Mouse (Mus musculus): ENCODE measurements around the gene Asb4. TPM values are rescaled to one million over a fixed set of nuclear protein-coding genes. Genes with fewer than 3 reads are reported as not detected.
"Not testable (repeated sequence)": the region's sequence is repeated elsewhere in the genome, so short reads cannot be mapped to it uniquely, and the experiment has no call there.

Asb4 gene
- 58.4 and 70.1 TPM in 2 replicates for polyA plus RNA-seq (2014; fragmentation: Nextera tagmentation; extraction: Ambion mirVana)

DNA sequence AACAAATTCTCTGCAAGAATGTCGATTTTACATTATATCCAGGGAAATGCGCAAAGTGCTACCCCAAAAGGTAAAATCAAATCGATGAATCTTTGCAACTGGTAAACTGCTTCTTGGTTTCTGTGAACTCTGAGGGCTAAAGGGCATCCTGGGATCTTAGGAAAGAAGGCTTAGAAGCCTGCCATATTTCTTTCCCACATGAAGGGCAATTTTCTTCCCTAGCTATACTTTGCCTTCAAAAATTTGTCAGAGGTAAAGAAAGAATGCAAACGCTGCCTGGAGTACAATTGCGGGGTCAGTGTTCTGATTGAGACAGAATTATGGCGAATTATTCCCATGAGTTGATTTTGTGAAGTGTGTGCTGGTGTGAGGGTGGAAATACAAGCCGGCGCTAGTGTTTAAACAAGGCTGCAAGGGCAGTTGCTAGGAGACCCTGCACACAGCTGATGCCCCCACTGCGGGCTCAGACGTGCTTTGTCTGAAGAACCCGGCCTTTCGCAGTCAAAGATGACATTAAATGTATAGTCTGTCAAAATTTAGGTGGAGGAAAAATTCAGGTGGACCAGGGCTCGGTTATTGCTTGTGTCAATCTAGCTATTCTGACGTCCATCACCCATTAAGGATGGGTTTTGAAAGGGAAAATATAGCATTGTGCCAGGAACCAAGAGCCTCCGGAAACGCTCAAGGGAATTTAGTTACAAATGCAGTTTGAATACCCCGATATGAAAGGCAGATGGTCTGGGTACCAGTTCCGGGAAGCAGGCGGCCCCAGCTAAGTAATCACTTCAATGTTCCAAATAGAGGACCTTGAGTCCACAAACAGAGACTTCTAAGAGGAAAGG lies at the start of gene Asb4:
Gene Asb4 (plus strand): TSS at position 51 of the 842 bp plus-strand sequence.
- Histone ChIP-seq H3K9ac (ENCODE audit: low read depth, low read length) (peak within 1 kb of the TSS; percentile 44), H3K4me1 (ENCODE audit: control insufficient read depth, insufficient read depth, low read length) (0 out of 2 replicates have a peak, but pooled peaks cover 8% of the 10 kb centered on the region), H3K27ac (ENCODE audit: low read depth, low read length) (no peak within 1 kb of the TSS), H3K4me3 (ENCODE audit: low read depth, low read length) (peak within 1 kb of the TSS; percentile 38), H3K36me3 (ENCODE audit: control insufficient read depth, insufficient read depth, low read length) (no peaks in the 10 kb centered on the region), H3K27me3 (ENCODE audit: control insufficient read depth, insufficient read depth, low read length) (no peaks in the 10 kb centered on the region), H3K9me3 (replicated peaks; ENCODE audit: control insufficient read depth, low read length) (no peaks in the 10 kb centered on the region), H3K4me2 (peak within 1 kb of the TSS; percentile 83)
- WGBS (ENCODE audit: insufficient replicate concordance) = 11% methylated on average over 19 of the region's 19 CpGs
- ATAC-seq (replicated peaks; ENCODE audit: insufficient number of reproducible peaks, low FRiP score, low TSS enrichment) = no peak

DNA sequence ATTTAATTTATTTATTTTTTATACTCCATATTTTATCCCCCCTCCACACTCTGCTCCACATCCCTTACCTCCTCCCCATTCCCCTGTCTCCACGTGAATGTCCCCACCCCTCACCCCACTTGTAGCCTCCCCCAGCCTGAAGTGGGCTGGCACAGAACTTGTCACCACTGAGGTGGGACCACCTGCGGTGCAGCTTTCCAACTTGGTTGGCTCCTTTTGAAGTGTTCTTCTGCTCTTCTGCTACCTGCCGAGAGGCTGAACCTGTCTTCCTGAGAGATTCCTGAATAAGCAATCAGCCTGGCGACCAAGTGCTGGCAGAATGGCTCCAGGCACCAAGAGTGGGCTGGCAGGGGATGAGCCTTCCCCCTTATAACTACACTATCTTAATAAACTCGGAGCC lies 49.2 kb upstream of the Asb4 start:
- Histone ChIP-seq H3K4me3 (ENCODE audit: low read depth, low read length) (no peak overlapping the region), H3K9ac (ENCODE audit: low read depth, low read length) (no peak overlapping the region), H3K4me1 (ENCODE audit: control insufficient read depth, insufficient read depth, low read length) (no peaks in the 10 kb centered on the region), H3K36me3 (ENCODE audit: control insufficient read depth, insufficient read depth, low read length) (no peaks in the 10 kb centered on the region), H3K4me2 (peak overlapping the region; percentile 45), H3K27me3 (ENCODE audit: control insufficient read depth, insufficient read depth, low read length) (no peaks in the 10 kb centered on the region), H3K27ac (ENCODE audit: low read depth, low read length) (no peak overlapping the region), H3K9me3 (replicated peaks; ENCODE audit: control insufficient read depth, low read length) (no peaks in the 10 kb centered on the region)
- no peak for ATAC-seq (replicated peaks; ENCODE audit: insufficient number of reproducible peaks, low FRiP score, low TSS enrichment)
- WGBS (ENCODE audit: insufficient replicate concordance) = 55% methylated on average over 5 of the region's 5 CpGs

DNA sequence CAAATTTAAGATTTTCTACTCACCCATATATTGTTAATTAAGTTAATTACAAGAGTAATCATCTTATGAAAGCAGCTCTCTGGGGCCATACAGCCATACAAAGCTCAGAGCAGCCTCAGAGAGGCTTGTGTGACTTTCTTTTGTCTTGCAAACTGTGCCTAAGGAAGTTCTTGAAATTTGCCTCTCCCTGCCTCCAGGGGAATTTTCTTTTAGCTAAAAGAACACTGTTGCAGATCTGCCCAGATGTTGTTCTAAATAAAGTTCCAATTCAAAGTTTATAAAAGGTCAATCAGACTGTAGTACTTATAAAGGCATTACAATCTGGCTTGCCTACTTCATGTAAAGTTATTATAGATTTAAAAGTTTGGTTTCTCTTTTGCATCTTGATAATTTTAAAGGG lies 47.2 kb upstream of the Asb4 start:
- H3K9ac ChIP-seq (ENCODE audit: low read depth, low read length); H3K27me3 ChIP-seq (ENCODE audit: control insufficient read depth, insufficient read depth, low read length); H3K9me3 ChIP-seq (replicated peaks; ENCODE audit: control insufficient read depth, low read length); ATAC-seq (replicated peaks; ENCODE audit: insufficient number of reproducible peaks, low FRiP score, low TSS enrichment); H3K27ac ChIP-seq (ENCODE audit: low read depth, low read length); H3K4me2 ChIP-seq; H3K4me3 ChIP-seq (ENCODE audit: low read depth, low read length); H3K4me1 ChIP-seq (ENCODE audit: control insufficient read depth, insufficient read depth, low read length); H3K36me3 ChIP-seq (ENCODE audit: control insufficient read depth, insufficient read depth, low read length): not testable (repeated sequence)

DNA sequence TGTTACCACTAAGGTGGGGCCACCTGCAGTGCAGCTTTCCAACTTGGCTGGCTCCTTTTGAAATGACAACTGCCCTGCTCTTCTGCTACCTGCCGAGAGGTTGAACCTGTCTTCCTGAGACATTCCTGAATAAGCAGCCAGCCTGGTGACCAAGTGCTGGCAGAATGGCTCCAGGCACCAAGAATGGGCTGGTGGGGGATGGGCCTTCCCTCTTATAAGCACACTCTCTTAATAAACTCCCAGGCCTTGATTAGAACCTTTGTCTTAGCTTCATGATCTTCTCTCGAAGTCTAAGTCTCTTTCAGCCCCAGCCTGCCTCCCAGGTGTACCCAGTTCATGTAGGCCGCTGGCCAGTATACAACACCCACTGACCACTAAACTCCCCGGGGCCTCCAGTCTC lies 44.4 kb upstream of the Asb4 start:
- H3K9ac ChIP-seq (ENCODE audit: low read depth, low read length); H3K27ac ChIP-seq (ENCODE audit: low read depth, low read length); H3K9me3 ChIP-seq (replicated peaks; ENCODE audit: control insufficient read depth, low read length); H3K27me3 ChIP-seq (ENCODE audit: control insufficient read depth, insufficient read depth, low read length); ATAC-seq (replicated peaks; ENCODE audit: insufficient number of reproducible peaks, low FRiP score, low TSS enrichment); H3K4me3 ChIP-seq (ENCODE audit: low read depth, low read length); H3K4me2 ChIP-seq; H3K36me3 ChIP-seq (ENCODE audit: control insufficient read depth, insufficient read depth, low read length); H3K4me1 ChIP-seq (ENCODE audit: control insufficient read depth, insufficient read depth, low read length): not testable (repeated sequence)
- 86% methylated on average over 4 of the region's 4 CpGs for WGBS (ENCODE audit: insufficient replicate concordance)

DNA sequence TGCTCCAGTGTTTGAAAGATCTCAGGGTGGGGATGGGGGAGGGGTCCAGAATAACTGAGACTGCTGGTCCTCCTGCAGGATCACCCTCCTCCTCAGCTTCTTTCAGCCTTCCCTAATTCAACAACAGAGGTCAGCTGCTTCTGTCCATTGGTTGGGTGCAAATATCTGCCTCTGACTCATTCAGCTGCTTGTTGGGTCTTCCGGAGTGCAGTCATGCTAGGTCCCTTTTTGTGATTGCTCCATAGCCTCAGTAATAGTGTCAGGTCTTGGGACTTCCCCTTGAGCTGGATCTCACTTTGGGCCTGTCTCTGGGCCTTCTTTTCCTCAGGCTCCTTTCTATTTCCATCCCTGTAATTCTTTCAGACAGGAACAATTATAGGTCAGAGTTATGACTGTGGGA lies 43.9 kb upstream of the Asb4 start:
- H3K9me3 ChIP-seq (replicated peaks; ENCODE audit: control insufficient read depth, low read length); H3K4me3 ChIP-seq (ENCODE audit: low read depth, low read length); H3K4me1 ChIP-seq (ENCODE audit: control insufficient read depth, insufficient read depth, low read length); H3K27me3 ChIP-seq (ENCODE audit: control insufficient read depth, insufficient read depth, low read length); H3K27ac ChIP-seq (ENCODE audit: low read depth, low read length); H3K4me2 ChIP-seq; H3K36me3 ChIP-seq (ENCODE audit: control insufficient read depth, insufficient read depth, low read length); H3K9ac ChIP-seq (ENCODE audit: low read depth, low read length); ATAC-seq (replicated peaks; ENCODE audit: insufficient number of reproducible peaks, low FRiP score, low TSS enrichment): not testable (repeated sequence)
- WGBS (ENCODE audit: insufficient replicate concordance) = 87% methylated on average over 1 of the region's 1 CpGs

DNA sequence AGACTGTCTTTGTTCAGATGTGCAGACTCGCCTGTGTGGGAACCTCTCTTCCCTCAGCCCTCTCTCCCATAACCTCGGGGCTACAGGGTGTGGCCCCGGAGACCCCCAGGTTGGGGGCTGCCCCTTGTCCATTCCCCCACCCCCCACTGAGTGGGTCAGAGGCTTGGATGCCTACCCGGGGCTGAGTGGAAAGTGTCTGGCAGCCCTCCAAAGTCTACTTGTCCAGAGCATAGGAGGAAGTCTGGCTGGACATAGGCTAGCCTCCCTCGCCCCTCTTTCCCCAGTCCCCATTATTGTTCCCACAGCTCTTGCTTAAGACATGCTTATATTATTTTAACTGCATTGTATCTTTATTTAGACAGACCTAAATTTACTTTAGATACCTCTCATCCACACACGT lies 38.9 kb upstream of the Asb4 start:
- Histone ChIP-seq H3K4me1 (ENCODE audit: control insufficient read depth, insufficient read depth, low read length) (no peaks in the 10 kb centered on the region), H3K27ac (ENCODE audit: low read depth, low read length) (no peak overlapping the region), H3K36me3 (ENCODE audit: control insufficient read depth, insufficient read depth, low read length) (no peaks in the 10 kb centered on the region), H3K27me3 (ENCODE audit: control insufficient read depth, insufficient read depth, low read length) (no peaks in the 10 kb centered on the region), H3K4me3 (ENCODE audit: low read depth, low read length) (no peak overlapping the region), H3K4me2 (no peak overlapping the region), H3K9ac (ENCODE audit: low read depth, low read length) (no peak overlapping the region), H3K9me3 (replicated peaks; ENCODE audit: control insufficient read depth, low read length) (no peaks in the 10 kb centered on the region)
- 57% methylated on average over 6 of the region's 6 CpGs for WGBS (ENCODE audit: insufficient replicate concordance)
- peak; percentile 63 for ATAC-seq (replicated peaks; ENCODE audit: insufficient number of reproducible peaks, low FRiP score, low TSS enrichment)

DNA sequence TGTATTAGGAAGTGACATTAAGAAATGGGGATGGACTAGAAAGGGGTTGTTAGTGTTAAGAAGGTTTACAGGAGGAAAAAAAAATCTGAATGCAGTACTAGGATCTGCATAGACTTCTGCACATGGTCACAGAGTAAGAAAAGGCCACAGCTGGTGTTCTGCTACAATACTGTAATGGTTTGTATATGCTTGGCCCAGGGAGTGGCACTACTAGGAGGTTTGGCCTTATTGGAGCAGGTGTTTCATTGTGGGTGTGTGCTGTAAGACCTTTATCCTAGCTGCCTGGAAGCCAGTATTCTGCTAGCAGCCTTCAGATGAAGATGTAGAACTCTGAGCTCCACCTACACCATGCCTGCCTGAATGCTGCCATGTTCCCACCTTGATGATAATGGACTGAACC lies 25.3 kb upstream of the Asb4 start:
- ATAC-seq (replicated peaks; ENCODE audit: insufficient number of reproducible peaks, low FRiP score, low TSS enrichment) = no peak

DNA sequence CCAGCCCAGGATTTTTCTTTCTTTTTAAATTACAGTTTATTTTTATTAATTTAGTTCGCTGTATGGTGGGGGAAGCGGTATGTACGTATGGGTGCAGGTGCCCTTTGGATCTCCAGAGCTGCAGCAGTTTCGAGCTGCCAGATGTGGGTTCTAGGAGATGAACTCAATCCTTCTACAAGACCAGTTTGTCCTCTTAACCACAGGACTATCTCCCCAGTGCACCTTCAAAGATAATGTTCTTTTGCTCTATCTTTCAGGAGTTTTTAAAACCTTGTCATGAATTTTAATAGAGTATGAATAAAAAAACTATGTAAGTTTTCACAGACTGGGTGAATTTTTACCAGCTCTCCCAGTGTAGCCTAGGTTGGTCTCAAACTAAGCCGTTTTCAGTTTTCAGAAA lies 22.8 kb upstream of the Asb4 start:
- H3K27me3 ChIP-seq (ENCODE audit: control insufficient read depth, insufficient read depth, low read length) = no peaks in the 10 kb centered on the region
- ATAC-seq (replicated peaks; ENCODE audit: insufficient number of reproducible peaks, low FRiP score, low TSS enrichment) = no peak
- WGBS (ENCODE audit: insufficient replicate concordance) = 73% methylated on average over 5 of the region's 5 CpGs
- no peak overlapping the region for H3K9ac ChIP-seq (ENCODE audit: low read depth, low read length)
- no peak overlapping the region for H3K4me3 ChIP-seq (ENCODE audit: low read depth, low read length)
- no peaks in the 10 kb centered on the region for H3K9me3 ChIP-seq (replicated peaks; ENCODE audit: control insufficient read depth, low read length)
- no peak overlapping the region for H3K27ac ChIP-seq (ENCODE audit: low read depth, low read length)
- H3K4me2 ChIP-seq = no peak overlapping the region
- no peaks in the 10 kb centered on the region for H3K36me3 ChIP-seq (ENCODE audit: control insufficient read depth, insufficient read depth, low read length)
- H3K4me1 ChIP-seq (ENCODE audit: control insufficient read depth, insufficient read depth, low read length) = no peaks in the 10 kb centered on the region

More for the DNA sequence above, 25.3 kb upstream of the Asb4 start:
- H3K9me3 ChIP-seq (replicated peaks; ENCODE audit: control insufficient read depth, low read length) = 0 out of 2 replicates have a peak, but pooled peaks cover 2% of the 10 kb centered on the region
- no peaks in the 10 kb centered on the region for H3K36me3 ChIP-seq (ENCODE audit: control insufficient read depth, insufficient read depth, low read length)
- no peak overlapping the region for H3K4me2 ChIP-seq
- no peaks in the 10 kb centered on the region for H3K27me3 ChIP-seq (ENCODE audit: control insufficient read depth, insufficient read depth, low read length)
- no peak overlapping the region for H3K9ac ChIP-seq (ENCODE audit: low read depth, low read length)
- no peak overlapping the region for H3K27ac ChIP-seq (ENCODE audit: low read depth, low read length)
- no peaks in the 10 kb centered on the region for H3K4me1 ChIP-seq (ENCODE audit: control insufficient read depth, insufficient read depth, low read length)
- H3K4me3 ChIP-seq (ENCODE audit: low read depth, low read length) = no peak overlapping the region

DNA sequence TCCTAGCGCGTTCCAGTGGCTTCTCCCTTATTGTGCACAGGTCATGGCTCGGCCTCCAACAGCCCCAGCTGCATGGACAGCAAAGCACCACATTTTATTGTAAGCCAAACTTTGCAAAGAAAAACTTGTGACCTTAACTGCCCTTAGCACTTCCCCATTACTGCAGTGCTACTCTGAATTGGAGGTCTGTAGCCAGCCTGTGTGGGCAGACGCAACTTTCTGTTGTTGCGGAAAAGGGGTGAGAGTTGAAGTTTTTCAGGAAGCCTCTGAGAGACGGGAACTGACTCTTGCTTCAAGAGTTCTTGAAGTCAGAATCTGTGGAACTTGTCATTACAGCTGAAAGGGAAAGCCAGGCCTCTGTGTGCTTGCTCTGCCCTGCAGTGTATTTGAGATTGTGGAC lies 21.2 kb upstream of the Asb4 start:
- no peak overlapping the region for H3K4me3 ChIP-seq (ENCODE audit: low read depth, low read length)
- no peaks in the 10 kb centered on the region for H3K27me3 ChIP-seq (ENCODE audit: control insufficient read depth, insufficient read depth, low read length)
- no peak for ATAC-seq (replicated peaks; ENCODE audit: insufficient number of reproducible peaks, low FRiP score, low TSS enrichment)
- H3K9ac ChIP-seq (ENCODE audit: low read depth, low read length) = no peak overlapping the region
- WGBS (ENCODE audit: insufficient replicate concordance) = 78% methylated on average over 6 of the region's 6 CpGs
- H3K36me3 ChIP-seq (ENCODE audit: control insufficient read depth, insufficient read depth, low read length) = no peaks in the 10 kb centered on the region
- no peak overlapping the region for H3K27ac ChIP-seq (ENCODE audit: low read depth, low read length)
- H3K9me3 ChIP-seq (replicated peaks; ENCODE audit: control insufficient read depth, low read length) = no peaks in the 10 kb centered on the region
- H3K4me2 ChIP-seq = no peak overlapping the region
- no peaks in the 10 kb centered on the region for H3K4me1 ChIP-seq (ENCODE audit: control insufficient read depth, insufficient read depth, low read length)

All from heart, embryonic 11.5 days (tissue).